Mouse (Mus musculus) erythroblast, embryonic 14.5 days (primary cell): Measurements from ENCODE around the gene Hps1.

ENCODE experiments used
- GATA1 ChIP-seq: IDR thresholded peaks from 2 replicates; pipeline ENCODE4 v1.6.1; 2012; ENCODE audit warnings: low read length, inconsistent platforms, mixed read lengths
- TAL1 ChIP-seq: IDR thresholded peaks from 3 replicates; pipeline ENCODE4 v1.6.1; 2012; ENCODE audit warnings: low read length, inconsistent platforms, mixed read lengths

DNA sequence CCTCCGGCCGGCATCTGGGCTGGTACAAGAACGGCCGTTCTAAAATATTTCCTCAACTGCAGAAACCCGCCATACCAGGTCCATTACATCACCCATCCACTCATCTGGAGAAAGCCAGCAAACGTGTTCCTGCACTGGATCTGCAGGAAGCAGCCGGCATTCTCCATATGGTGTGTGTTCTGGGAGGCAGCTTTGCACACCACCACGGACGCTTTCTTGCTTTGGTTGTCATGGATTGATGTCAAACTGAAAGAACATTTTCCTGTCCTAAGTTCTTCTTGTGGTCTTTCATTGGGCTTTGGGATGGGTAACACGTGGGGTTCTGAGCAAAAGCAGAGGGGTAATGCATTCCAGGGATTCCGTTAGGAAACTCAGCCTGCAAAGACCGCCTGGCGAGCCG lies 37.9 kb downstream of the Hps1 start:
- TF ChIP-seq GATA1, result no peak
- TF ChIP-seq TAL1, result no peak
